Mouse (Mus musculus) layer of hippocampus, postnatal 14 days (tissue): ENCODE results near the gene Car11. TPM values are rescaled to one million over a fixed set of nuclear protein-coding genes. Genes with fewer than 3 reads are reported as not detected.
A peak's percentile ranks its signal among the peaks of the same experiment; 100 is the strongest.

Experiments
- DNase-seq, 2 experiments: peaks; one replicate each; pipeline ENCODE4 v3.0.0; 2021 to 2022; ENCODE audit warnings: low spot score in 2 of 2, mixed read lengths in 1 of 2
- total RNA-seq, 2 experiments: library from RNA; stranded (reverse); gene quantifications; 2 replicates each; pipeline ENCODE4 v1.2.3; 2021

Gene Car11
- total RNA-seq, 2 experiments from 2014 or later = 110 to 123 TPM

- no peak for DNase-seq
Observed at GRCm38 (mm10) chr7:45689099-45689498, 10.5 kb upstream of the Car11 start.

- no peak for DNase-seq
Observed at GRCm38 (mm10) chr7:45689800-45690199, 9.8 kb upstream of the Car11 start.

DNA sequence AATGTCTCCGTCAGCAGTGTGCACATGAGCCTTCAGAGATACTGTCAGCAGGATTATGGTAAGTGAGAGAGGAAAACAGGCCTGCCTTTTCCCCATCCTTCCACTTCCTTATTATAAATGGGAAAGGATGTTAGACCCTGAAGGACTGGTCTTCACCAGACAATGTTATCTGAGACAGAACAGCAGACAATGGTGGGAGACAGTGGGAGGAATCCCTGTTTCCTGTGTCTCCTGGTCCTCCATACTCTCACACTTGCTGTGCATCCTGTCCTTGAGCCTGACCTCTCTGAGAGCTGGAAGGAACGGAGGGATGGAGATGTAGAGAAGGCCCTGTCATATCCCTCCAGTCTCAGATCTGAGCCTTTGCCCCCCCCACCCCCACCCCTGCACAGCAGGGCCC, 7.3 kb upstream of the Car11 start:
- DNase-seq = no peak

DNA sequence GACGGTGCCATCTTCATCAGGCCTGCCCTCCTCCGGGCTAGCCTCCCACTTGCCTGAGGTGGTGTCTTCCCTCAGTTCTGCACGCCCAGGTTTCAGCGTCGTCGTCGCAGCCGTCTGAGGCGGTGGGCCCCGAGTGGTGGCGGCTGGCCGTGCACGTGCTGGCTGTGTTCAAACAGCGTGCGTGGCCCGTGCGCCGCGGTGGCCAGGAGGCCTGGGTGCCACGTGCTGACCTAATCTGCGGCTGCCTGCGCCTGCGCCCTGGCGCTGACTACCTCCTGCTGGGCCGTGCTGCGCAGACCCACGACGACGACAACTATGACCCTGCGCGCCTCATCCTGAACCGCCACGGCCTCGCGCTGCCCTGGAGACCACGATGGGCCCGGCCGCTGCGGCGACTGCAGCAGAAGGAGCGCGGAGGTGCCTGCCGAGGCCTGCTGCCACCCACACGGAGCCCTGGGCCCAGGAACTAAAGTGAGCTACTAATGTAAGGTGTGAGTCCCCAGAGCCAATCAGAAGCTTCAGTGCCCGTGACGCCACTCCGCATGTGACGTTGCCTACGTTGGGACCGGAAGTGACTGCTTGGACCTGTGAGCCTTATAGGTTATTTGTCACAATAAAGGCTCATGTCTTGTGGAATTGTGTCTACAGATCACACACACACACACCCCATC, 5.6 kb upstream of the Car11 start, which contains the start of gene Sec1:
Gene Sec1 (minus strand): TSS at position 482 of the 671 bp plus-strand sequence.
- DNase-seq = no peak

DNA sequence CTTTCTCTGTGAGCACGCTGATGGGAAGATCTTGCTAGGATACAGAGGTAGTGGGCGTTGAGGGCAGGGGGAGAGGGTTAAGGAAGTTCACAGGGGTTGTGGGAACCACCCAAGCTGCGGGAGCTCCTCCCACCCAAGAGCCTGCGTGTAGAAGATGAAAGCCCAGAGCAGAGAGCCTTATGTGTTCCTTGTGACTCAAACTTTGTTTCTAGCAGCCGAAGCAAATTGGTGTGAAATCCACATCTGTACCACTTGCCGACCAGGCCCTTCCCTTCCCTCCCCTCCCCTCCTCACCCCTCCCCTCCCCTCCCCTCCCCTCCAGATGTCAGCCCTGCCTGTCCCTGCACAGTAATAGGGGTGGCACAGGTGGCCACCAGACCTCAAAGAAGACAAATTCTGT, 4.5 kb upstream of the Car11 start:
- no peak for DNase-seq

- no peak for DNase-seq
Observed at GRCm38 (mm10) chr7:45697894-45698293, 1.7 kb upstream of the Car11 start.

DNA sequence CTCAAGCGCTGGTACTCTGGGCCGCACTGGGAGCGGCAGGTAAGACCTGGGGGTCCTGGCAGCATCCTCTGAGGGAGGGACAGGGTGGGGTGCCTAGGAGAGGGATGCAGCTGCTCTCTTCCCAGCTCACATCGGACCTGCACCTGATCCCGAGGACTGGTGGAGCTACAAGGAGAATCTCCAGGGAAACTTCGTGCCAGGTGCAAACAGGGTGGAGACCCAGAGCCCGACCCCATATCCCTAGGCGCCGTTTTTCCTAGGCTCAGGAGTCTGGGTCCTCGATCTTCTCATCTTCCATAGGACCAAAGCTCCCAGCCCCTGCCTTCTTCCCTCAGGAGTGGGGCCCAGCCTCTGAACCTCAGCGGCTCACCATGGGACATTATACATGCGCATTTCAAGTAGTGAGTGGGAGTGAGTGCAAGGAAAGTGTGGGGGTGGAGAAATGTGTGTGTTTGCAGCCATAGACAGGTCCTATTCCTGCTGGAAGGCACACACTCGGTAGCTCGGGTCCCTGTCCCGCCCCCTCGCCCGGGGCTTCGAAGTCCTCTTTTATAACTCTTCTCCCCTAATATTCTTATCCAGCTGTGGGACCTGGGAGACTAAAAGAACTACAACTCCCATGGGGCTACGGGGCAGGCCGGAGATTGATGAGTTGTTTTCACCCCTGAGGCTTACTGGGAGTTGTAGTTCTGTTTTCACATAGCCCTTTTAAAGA, 815 bp downstream of the Car11 start:
- peak; percentile 78 to 91 for DNase-seq

DNA sequence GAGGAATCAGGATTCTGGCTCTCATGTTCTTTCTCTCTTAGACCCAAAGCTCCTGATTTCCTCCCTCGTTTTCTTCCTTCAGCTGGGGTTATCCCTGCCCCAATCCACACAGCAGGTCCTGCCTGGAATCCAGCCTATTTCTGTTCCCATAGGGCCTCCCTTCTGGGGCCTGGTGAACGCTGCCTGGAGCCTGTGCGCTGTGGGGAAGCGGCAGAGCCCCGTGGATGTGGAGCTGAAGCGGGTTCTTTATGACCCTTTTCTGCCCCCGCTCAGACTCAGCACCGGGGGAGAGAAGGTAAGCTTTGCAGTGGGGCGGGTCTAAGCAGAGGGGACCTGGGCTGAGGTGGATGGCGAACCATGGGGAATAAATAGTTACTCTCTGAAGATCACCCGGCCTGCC, 1.4 kb downstream of the Car11 start:
- peak in 1 of 2 experiments; percentile 66 for DNase-seq

DNA sequence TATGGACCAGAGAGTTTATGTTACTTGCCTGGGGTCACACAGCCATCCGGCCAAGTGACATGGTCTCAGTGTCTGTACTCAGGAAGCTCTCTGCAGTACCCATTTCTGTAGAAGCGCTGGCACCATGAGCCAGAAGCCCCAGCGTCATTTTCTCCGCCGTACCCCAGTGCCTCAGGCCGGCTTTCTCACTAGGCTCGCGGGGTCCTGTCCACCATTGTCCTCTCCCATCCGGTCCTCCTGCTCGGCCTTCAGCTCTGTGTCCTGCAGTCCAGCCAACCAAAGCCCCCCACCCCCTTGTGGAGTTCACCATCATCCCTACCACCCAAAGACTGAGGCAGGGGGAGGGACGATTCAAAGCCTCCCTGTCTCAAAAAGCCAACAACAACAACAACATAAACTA, 2.0 kb downstream of the Car11 start:
- no peak for DNase-seq

DNA sequence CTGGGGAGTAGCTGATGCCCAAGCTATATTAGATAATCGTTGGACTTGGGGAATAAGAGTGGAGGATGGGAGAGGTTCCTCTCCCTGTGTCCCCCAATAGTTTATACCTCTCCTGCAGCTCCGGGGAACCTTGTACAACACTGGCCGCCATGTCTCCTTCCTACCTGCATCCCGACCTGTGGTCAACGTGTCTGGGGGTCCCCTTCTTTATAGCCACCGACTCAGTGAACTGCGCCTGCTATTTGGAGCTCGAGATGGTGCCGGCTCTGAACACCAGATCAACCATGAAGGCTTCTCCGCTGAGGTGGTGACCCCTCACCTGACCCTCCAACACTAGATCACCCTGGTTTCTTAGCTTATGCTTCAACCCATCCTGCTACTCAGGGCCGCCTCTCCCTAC, 2.7 kb downstream of the Car11 start:
- no peak for DNase-seq

DNA sequence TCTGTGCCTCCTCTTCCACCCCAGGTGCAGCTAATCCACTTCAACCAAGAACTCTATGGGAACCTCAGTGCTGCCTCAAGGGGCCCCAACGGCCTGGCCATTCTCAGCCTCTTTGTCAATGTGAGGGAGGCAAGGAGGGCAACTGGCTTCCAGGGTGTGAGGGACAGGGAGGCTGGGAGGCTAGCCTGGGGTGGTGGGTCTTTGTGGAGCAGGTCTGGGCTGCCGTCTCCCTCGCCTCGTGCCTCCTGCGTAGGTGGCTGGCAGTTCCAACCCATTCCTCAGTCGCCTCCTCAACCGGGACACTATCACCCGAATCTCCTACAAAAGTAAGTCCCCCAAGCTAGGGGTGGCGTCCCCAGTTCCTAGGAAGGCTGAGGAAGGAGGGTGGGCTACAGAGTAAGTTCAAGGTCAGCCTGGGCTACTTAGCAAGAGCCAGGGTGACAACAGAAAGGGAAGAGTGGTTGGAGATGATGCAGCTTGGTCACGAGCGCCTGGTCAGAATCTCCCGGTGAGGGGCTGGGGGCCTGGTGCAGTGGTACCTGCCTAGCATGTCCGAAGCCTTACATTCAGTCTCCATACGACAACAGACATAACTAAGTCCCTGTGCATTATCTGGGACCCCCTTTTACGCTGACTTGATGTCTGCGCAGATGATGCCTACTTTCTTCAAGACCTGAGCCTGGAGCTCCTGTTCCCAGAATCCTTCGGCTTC, 3.3 kb downstream of the Car11 start:
- DNase-seq = no peak

DNA sequence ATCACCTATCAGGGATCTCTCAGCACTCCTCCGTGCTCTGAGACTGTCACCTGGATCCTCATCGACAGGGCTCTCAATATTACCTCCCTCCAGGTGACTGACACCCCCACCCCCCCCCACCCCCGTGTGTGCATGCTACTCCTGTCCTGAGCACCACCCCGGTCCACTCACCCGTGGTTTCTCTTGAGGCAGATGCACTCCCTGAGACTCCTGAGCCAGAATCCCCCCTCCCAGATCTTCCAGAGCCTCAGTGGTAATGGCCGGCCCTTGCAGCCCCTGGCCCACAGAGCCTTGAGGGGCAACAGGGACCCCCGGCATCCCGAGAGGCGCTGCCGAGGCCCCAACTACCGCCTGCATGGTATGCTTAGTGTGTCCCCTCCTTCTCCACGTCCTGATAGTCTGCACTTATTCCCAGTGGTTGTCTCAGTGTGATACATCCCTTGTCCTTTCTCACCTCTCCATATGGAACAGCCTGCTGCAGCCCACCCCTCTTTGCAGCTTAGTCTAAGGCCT, 3.9 kb downstream of the Car11 start:
- DNase-seq = no peak

DNA sequence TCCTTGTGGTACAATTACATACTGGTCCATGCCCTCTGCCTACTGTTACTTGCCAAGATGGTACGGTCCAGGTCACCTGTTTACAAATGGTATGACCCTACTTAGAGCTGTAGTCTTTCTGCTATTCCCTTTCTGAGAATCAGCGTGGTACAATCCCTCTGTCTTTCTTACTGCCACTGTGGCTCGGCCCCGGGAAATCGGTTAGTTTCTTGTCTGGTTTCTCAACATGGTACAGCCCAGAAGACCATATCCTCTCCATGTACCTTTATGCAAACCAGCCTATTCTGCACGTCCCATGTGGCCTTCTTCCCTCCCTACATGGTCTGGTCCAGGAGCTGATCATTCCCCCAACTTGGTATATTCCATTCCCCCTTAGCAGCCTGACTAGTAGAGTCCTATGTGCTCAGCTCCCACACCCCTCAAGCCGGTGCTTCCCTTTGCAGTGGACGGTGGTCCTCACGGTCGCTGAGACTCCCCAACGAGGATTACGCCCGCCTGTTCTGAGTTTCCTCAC, 4.5 kb downstream of the Car11 start:
- peak; percentile 85 to 90 for DNase-seq

DNA sequence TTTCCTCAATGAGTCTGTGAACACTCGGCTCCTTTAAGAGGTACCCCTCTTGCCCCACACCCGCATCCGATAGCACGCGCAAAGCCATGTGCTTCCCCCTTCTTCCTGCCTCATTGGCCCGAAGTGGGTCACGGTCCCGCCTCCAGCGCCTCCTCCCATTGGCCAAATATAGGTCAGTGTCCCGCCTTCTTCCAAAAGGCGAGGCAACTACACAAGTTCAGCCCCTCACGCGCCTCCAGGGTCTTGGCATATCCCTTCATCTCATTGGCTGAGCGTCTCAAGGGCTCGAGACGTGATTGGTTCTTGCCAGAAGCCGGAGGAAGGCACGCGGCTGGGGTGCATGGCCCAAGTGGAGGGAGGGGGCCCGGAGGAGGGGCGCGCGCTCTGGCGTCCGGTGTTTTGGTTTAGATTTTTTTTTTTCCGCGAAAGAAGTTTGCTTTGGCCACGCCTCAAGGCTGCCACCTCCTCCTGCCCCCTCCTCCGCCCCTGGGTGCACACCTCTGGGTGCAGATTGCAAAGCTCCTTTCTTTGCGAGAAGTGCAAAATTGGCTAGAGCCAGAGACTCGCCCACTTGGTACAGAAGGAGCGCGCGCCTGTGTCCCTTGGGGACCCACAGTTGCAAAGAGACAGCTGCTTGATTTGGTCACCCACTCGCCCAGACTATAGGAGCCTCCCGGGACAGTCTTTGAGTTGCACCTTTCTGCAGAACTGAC, 5.2 kb downstream of the Car11 start, which contains the start of gene Dbp:
Gene Dbp (plus strand): TSS at position 359 of the 713 bp plus-strand sequence.
- DNase-seq = peak; percentile 98 to 100

- no peak for DNase-seq
Observed at GRCm38 (mm10) chr7:45705443-45705864, 5.8 kb downstream of the Car11 start.

GRCm38 (mm10) chr7:45705873-45706281, 6.2 kb downstream of the Car11 start:
- DNase-seq = peak; percentile 84 to 89

DNA sequence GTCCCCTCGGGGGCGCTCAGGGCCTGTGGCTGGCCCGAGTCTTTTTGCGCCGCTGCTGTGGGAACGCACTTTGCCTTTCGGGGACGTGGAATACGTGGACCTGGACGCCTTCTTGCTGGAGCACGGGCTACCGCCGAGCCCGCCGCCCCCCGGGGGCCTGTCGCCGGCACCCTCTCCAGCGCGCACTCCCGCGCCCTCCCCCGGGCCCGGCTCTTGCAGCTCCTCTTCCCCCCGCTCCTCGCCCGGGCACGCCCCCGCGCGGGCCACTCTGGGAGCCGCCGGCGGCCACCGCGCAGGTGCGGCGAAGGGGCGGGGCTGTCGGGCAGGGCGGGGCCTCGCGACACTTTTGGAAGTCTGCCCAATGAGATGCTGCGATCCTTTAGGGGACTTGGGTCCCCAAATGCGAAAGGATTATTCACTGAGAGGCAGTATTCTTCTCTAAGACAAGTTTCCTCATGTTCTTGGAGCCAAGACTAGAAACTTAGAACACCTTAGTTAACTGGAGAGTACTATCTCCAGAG, 7.1 kb downstream of the Car11 start:
- peak; percentile 82 to 88 for DNase-seq

DNA sequence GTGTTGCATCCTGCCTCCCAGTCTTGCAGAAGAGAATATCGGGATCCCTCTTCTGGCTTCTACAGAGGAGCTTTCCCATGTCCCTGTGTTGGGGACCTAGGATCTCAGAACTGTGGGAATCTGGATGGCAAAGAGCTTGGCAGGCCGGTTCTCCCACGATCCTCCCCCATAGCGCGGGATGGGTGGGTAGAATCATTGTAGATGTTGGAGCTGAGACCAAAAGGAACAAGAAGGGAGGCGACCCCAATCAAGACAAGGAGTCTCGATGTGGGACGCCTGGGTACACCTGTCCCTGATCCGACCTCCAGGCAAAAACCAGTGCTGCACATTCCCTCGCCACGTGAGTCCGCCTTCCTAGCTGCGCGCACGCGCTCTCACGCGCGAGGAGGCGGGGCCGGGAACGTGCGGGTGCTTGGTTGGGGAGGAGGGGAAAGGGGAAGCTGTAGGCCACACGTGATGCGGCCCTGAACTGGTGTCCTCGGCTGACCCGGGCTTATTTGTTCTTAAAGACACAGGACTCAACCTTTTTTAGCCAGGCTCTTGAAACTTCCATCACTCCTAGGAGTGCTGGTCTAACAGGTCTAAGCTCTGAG, 7.8 kb downstream of the Car11 start:
- peak; percentile 95 to 96 for DNase-seq

GRCm38 (mm10) chr7:45708221-45708761, 8.6 kb downstream of the Car11 start:
- DNase-seq = peak; percentile 36 to 57

DNA sequence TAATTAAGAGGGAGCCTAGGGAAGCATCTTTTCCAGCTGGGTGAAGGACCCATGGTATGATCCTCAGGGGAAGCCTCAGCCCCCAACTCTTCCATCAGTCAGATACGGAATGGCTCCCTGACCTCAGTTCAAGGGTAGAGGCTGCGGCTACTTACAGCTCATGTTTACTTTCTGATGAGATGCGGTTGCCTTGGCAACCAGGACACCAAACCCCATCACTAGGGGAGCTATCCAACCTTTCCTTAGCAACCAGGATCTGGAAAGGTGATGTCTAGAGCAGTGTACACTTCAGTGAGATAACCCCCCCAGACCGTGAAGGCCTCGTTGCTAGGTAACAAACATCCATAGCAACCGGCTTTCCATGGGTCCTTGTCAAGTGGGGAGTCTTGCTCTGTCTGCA, 9.4 kb downstream of the Car11 start:
- peak in 1 of 2 experiments; percentile 52 for DNase-seq
